Mouse (Mus musculus): ENCODE results near the gene Usp49. TPM values are rescaled to one million over a fixed set of nuclear protein-coding genes. Genes with fewer than 3 reads are reported as not detected.
"Not testable (repeated sequence)": the region's sequence is repeated elsewhere in the genome, so short reads cannot be mapped to it uniquely, and the experiment has no call there.

The Usp49 gene
- polyA plus RNA-seq, 1 experiment: 4.6 TPM

DNA sequence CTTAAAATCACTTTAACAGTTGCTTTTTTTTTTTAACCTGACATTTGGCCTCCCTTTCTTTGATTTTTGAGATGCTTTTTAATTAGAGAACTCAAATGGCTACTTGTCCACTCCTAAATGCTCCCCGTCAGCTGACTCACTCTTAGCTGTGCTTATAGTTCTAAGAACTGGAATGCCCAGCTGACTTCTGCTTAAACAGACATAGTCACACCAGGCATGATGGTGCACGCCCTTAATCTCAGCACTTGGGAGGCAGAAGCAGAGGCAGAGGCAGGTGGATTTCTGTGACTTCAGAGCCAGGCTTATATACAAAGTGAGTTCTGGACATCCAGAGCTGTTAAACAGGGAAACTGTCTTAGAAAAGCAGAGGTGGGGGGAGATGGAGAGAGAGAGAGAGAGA lies 21.5 kb downstream of the Usp49 start:
- WGBS: 89% methylated on average over 2 of the region's 2 CpGs

GRCm38 (mm10) chr17:47654346-47654745 lies 23.9 kb downstream of the Usp49 start:
- WGBS: 92% methylated on average over 8 of the region's 8 CpGs
- H3K27me3 ChIP-seq (ENCODE audit: control insufficient read depth, insufficient read depth, low read length); H3K4me1 ChIP-seq (ENCODE audit: control insufficient read depth, insufficient read depth, insufficient read length, low read length); H3K27ac ChIP-seq (ENCODE audit: insufficient read depth, low read depth, low read length); H3K4me3 ChIP-seq (ENCODE audit: low read depth, low read length); H3K36me3 ChIP-seq (ENCODE audit: control insufficient read depth, insufficient read depth, low read length): not testable (repeated sequence)

More for the DNA sequence above, 21.5 kb downstream of the Usp49 start:
- no peak overlapping the region for H3K27ac ChIP-seq (ENCODE audit: insufficient read depth, low read depth, low read length)
- no peak overlapping the region for H3K4me3 ChIP-seq (ENCODE audit: low read depth, low read length)
- TF ChIP-seq POLR2A (IDR thresholded peaks at IDR 0.05; ENCODE audit: low read depth, low read length): no peak
- no peak for TF ChIP-seq CTCF (IDR thresholded peaks at IDR 0.05; ENCODE audit: extremely low read depth, insufficient read length, insufficient replicate concordance, low read depth, low read length)
- no peaks in the 10 kb centered on the region for H3K4me1 ChIP-seq (ENCODE audit: control insufficient read depth, insufficient read depth, insufficient read length, low read length)
- H3K36me3 ChIP-seq (ENCODE audit: control insufficient read depth, insufficient read depth, low read length): peaks cover 1% of the 10 kb centered on the region; the same call in 1 of the 2 replicates
- no peaks in the 10 kb centered on the region for H3K27me3 ChIP-seq (ENCODE audit: control insufficient read depth, insufficient read depth, low read length)

DNA sequence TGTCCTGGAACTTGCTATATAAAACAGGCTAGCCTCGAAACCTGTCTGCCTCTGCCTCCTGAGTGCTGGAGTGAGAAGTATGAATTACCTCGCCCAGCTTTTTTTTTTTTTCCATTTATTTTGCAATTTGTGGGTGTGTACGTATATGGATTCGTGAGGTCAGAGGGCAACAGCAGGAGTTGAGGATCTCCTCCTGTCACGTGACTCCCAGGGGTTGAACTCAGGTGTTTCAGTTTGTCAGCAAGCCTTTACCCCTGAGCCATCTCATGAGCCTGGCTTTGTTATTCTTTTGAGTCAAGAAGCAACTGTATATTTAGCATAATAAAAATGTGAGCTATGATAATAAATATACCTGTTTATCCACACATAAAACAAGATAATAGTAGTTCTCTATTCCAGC lies 25.2 kb downstream of the Usp49 start:
- 47% methylated on average over 5 of the region's 5 CpGs for WGBS
- Histone ChIP-seq H3K27ac (ENCODE audit: insufficient read depth, low read depth, low read length) (no peak overlapping the region), H3K36me3 (ENCODE audit: control insufficient read depth, insufficient read depth, low read length) (0 out of 2 replicates have a peak, but pooled peaks cover 1% of the 10 kb centered on the region), H3K4me1 (ENCODE audit: control insufficient read depth, insufficient read depth, insufficient read length, low read length) (no peaks in the 10 kb centered on the region), H3K27me3 (ENCODE audit: control insufficient read depth, insufficient read depth, low read length) (no peaks in the 10 kb centered on the region), H3K4me3 (ENCODE audit: low read depth, low read length) (no peak overlapping the region)
- TF ChIP-seq POLR2A (IDR thresholded peaks at IDR 0.05; ENCODE audit: low read depth, low read length) (no peak), CTCF (IDR thresholded peaks at IDR 0.05; ENCODE audit: extremely low read depth, insufficient read length, insufficient replicate concordance, low read depth, low read length) (no peak)

DNA sequence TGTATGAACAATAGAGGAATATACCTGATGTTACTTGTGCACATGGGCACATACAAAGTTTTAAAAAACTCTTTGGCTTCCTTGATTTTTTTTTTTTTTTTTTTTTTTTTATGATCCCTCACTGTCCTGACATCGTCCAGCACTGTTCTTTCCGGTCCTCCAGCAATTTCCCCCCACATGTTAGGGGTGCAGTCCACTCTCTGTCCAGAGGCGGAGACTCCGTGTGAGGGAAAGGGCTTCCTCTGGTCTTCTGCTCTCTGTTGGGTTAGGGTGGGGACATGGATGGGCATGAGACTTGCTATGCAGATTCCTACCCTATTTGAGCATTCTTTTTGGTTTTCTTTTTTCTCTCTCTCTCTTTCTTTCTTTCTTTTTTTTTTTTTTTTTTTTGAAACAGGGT lies 27.4 kb downstream of the Usp49 start:
- Histone ChIP-seq H3K27ac (ENCODE audit: insufficient read depth, low read depth, low read length) (no peak overlapping the region), H3K4me1 (ENCODE audit: control insufficient read depth, insufficient read depth, insufficient read length, low read length) (no peaks in the 10 kb centered on the region), H3K36me3 (ENCODE audit: control insufficient read depth, insufficient read depth, low read length) (0 out of 2 replicates have a peak, but pooled peaks cover 1% of the 10 kb centered on the region), H3K4me3 (ENCODE audit: low read depth, low read length) (no peak overlapping the region), H3K27me3 (ENCODE audit: control insufficient read depth, insufficient read depth, low read length) (no peaks in the 10 kb centered on the region)
- TF ChIP-seq CTCF (IDR thresholded peaks at IDR 0.05; ENCODE audit: extremely low read depth, insufficient read length, insufficient replicate concordance, low read depth, low read length) (no peak), POLR2A (IDR thresholded peaks at IDR 0.05; ENCODE audit: low read depth, low read length) (no peak)
- WGBS: 78% methylated on average over 4 of the region's 4 CpGs

- TF ChIP-seq CTCF (IDR thresholded peaks at IDR 0.05; ENCODE audit: extremely low read depth, insufficient read length, insufficient replicate concordance, low read depth, low read length) (no peak), POLR2A (IDR thresholded peaks at IDR 0.05; ENCODE audit: low read depth, low read length) (no peak)
- Histone ChIP-seq H3K4me1 (ENCODE audit: control insufficient read depth, insufficient read depth, insufficient read length, low read length) (no peaks in the 10 kb centered on the region), H3K27ac (ENCODE audit: insufficient read depth, low read depth, low read length) (no peak overlapping the region), H3K4me3 (ENCODE audit: low read depth, low read length) (no peak overlapping the region), H3K27me3 (ENCODE audit: control insufficient read depth, insufficient read depth, low read length) (no peaks in the 10 kb centered on the region), H3K36me3 (ENCODE audit: control insufficient read depth, insufficient read depth, low read length) (0 out of 2 replicates have a peak, but pooled peaks cover 1% of the 10 kb centered on the region)
- WGBS: 39% methylated on average over 3 of the region's 3 CpGs
Measured at GRCm38 (mm10) chr17:47658741-47659243, 28.3 kb downstream of the Usp49 start.

GRCm38 (mm10) chr17:47663009-47663713 lies 32.7 kb downstream of the Usp49 start:
- WGBS: 79% methylated on average over 9 of the region's 9 CpGs

DNA sequence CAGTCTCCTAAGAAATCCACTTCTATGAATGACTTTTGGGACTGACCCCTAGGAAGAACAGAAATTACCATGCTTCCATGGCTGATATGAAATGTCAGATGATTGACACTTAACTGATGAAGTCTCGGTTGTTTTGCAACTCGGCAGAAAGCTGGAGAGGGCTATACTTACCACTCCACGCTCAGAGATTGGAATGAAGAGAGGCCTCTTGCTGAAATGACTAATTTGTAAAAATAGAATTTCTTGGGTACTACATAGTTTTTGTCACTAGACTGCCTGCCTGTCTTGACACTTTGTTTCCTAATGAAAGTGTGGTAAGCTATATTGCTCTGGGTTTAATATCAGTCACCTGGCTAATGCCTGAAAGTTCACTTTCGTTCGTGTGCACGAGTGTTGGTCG lies 34.0 kb downstream of the Usp49 start:
- 0 out of 2 replicates have a peak, but pooled peaks cover 1% of the 10 kb centered on the region for H3K36me3 ChIP-seq (ENCODE audit: control insufficient read depth, insufficient read depth, low read length)
- WGBS: 60% methylated on average over 7 of the region's 7 CpGs
- no peaks in the 10 kb centered on the region for H3K4me1 ChIP-seq (ENCODE audit: control insufficient read depth, insufficient read depth, insufficient read length, low read length)
- H3K4me3 ChIP-seq (ENCODE audit: low read depth, low read length): no peak overlapping the region
- no peak overlapping the region for H3K27ac ChIP-seq (ENCODE audit: insufficient read depth, low read depth, low read length)
- H3K27me3 ChIP-seq (ENCODE audit: control insufficient read depth, insufficient read depth, low read length): no peaks in the 10 kb centered on the region
- no peak for TF ChIP-seq POLR2A (IDR thresholded peaks at IDR 0.05; ENCODE audit: low read depth, low read length)
- TF ChIP-seq CTCF (IDR thresholded peaks at IDR 0.05; ENCODE audit: extremely low read depth, insufficient read length, insufficient replicate concordance, low read depth, low read length): no peak

More at GRCm38 (mm10) chr17:47663009-47663713, 32.7 kb downstream of the Usp49 start:
- no peak for TF ChIP-seq POLR2A (IDR thresholded peaks at IDR 0.05; ENCODE audit: low read depth, low read length)
- no peak for TF ChIP-seq CTCF (IDR thresholded peaks at IDR 0.05; ENCODE audit: extremely low read depth, insufficient read length, insufficient replicate concordance, low read depth, low read length)
- Histone ChIP-seq H3K4me3 (ENCODE audit: low read depth, low read length) (no peak overlapping the region), H3K4me1 (ENCODE audit: control insufficient read depth, insufficient read depth, insufficient read length, low read length) (no peaks in the 10 kb centered on the region), H3K27ac (ENCODE audit: insufficient read depth, low read depth, low read length) (no peak overlapping the region), H3K36me3 (ENCODE audit: control insufficient read depth, insufficient read depth, low read length) (0 out of 2 replicates have a peak, but pooled peaks cover 1% of the 10 kb centered on the region), H3K27me3 (ENCODE audit: control insufficient read depth, insufficient read depth, low read length) (no peaks in the 10 kb centered on the region)

All from small intestine, adult 2 months (tissue).